Mouse (Mus musculus) CH12.LX (cell line): Measurements from ENCODE around the gene Mfsd2a.

Experiments used
- CHD2 ChIP-seq: IDR thresholded peaks from 2 replicates; pipeline ENCODE4 v1.6.1; 2011; ENCODE audit warnings: low read length, improper control_type of control experiment
- CTCF ChIP-seq, 2 experiments: IDR thresholded peaks in 1 of 2; conservative IDR thresholded peaks in 1 of 2; 2 replicates each; pipeline ENCODE4 v1.5.1; 2011 to 2012; ENCODE audit warnings: low read depth in 2 of 2, low read length in 2 of 2, improper control_type of control experiment in 1 of 2, inconsistent platforms in 1 of 2, mild to moderate bottlenecking in 1 of 2, moderate library complexity in 1 of 2
- ETS1 ChIP-seq: conservative IDR thresholded peaks from 2 replicates; pipeline ENCODE4 v1.6.1; 2012; ENCODE audit warnings: low read depth, mild to moderate bottlenecking, inconsistent platforms, low read length, improper control_type of control experiment, moderate library complexity
- JUND ChIP-seq: conservative IDR thresholded peaks from 2 replicates; pipeline ENCODE4 v1.6.1; 2011; ENCODE audit warnings: low read depth, low read length, improper control_type of control experiment
- MAFK ChIP-seq: IDR thresholded peaks from 2 replicates; pipeline ENCODE4 v1.6.1; 2011; ENCODE audit warnings: low read length, improper control_type of control experiment; ENCODE audit not compliant: insufficient replicate concordance
- MXI1 ChIP-seq: IDR thresholded peaks from 2 replicates; pipeline ENCODE4 v1.6.1; 2011; ENCODE audit warnings: mild to moderate bottlenecking, low read depth, low read length, improper control_type of control experiment
- NELFE ChIP-seq: IDR thresholded peaks from 2 replicates; pipeline ENCODE4 v1.6.1; 2011; ENCODE audit warnings: low read depth, low read length, improper control_type of control experiment
- POLR2A ChIP-seq: IDR thresholded peaks from 2 replicates; pipeline ENCODE4 v1.6.1; 2011; ENCODE audit warnings: low read depth, mild to moderate bottlenecking, improper control_type of control experiment, low read length
- SMC3 ChIP-seq: IDR thresholded peaks from 2 replicates; pipeline ENCODE4 v1.6.1; 2011; ENCODE audit warnings: low read depth, low read length, improper control_type of control experiment
- USF1 ChIP-seq: IDR thresholded peaks from 2 replicates; pipeline ENCODE4 v1.6.1; 2014; ENCODE audit warnings: low read depth, mild to moderate bottlenecking, inconsistent platforms, low read length, improper control_type of control experiment
- ZC3H11A ChIP-seq: IDR thresholded peaks from 2 replicates; pipeline ENCODE4 v1.6.1; 2012; ENCODE audit warnings: low read depth, mild to moderate bottlenecking, inconsistent platforms, low read length, improper control_type of control experiment
- ZKSCAN1 ChIP-seq: IDR thresholded peaks from 2 replicates; pipeline ENCODE4 v1.6.1; 2012; ENCODE audit warnings: low read depth, inconsistent platforms, low read length, improper control_type of control experiment, borderline replicate concordance

- TF ChIP-seq POLR2A (no peak), CTCF (conservative IDR thresholded peaks at IDR 0.05 in 1 of 2, IDR thresholded peaks at IDR 0.05 in 1 of 2; ENCODE audit: low read depth in 2 of 2, low read length in 2 of 2) (no peak), ETS1 (no peak), USF1 (no peak), MXI1 (no peak), ZC3H11A (no peak), ZKSCAN1 (no peak), MAFK (no peak), CHD2 (no peak), NELFE (no peak), SMC3 (no peak), JUND (no peak)
Observed at GRCm38 (mm10) chr4:122958491-122959031, 2.4 kb downstream of the Mfsd2a start.
